Mouse (Mus musculus): Measurements from ENCODE around the gene Dyrk1a. TPM values are rescaled to one million over a fixed set of nuclear protein-coding genes. Genes with fewer than 3 reads are reported as not detected.

Dyrk1a gene
- total RNA-seq, 1 experiment = 33.2 TPM

- no peak overlapping the region for H3K27ac ChIP-seq (ENCODE audit: insufficient read depth, low read depth, low read length, poor library complexity, severe bottlenecking)
- in situ Hi-C loops (cut with MboI; ENCODE audit: low sequenced_read_pairs in 2 of 2, unreplicated experiment in 2 of 2) = no loop called here
Observed at GRCm38 (mm10) chr16:94717051-94717450, 147.2 kb downstream of the Dyrk1a start.

GRCm38 (mm10) chr16:94718919-94719318 is 149.1 kb downstream of the Dyrk1a start:
- no peak overlapping the region for H3K4me3 ChIP-seq (ENCODE audit: insufficient read depth in 1 of 2, low read depth in 1 of 2, low read length in 2 of 2, poor library complexity in 1 of 2, severe bottlenecking in 1 of 2)
- in situ Hi-C loops (cut with MboI; ENCODE audit: low sequenced_read_pairs in 2 of 2, unreplicated experiment in 2 of 2) = no loop called here
- no peaks in the 10 kb centered on the region for H3K9me3 ChIP-seq (ENCODE audit: control insufficient read depth, insufficient read depth, low read depth, low read length)
- H3K9ac ChIP-seq (ENCODE audit: insufficient read depth, low read depth, low read length, poor library complexity, severe bottlenecking) = no peak overlapping the region
- peaks cover 0 to 14% of the 10 kb centered on the region in 2 experiments; a peak in 1 of 4 replicates for H3K4me1 ChIP-seq (ENCODE audit: control insufficient read depth in 2 of 2, insufficient read depth in 2 of 2, low read length in 2 of 2, poor library complexity in 1 of 2)
- H3K36me3 ChIP-seq (ENCODE audit: control insufficient read depth, insufficient read depth, low read length, poor library complexity, severe bottlenecking) = no peaks in the 10 kb centered on the region
- no peak overlapping the region for H3K27ac ChIP-seq (ENCODE audit: insufficient read depth, low read depth, low read length, poor library complexity, severe bottlenecking)
- TF ChIP-seq MAFK (IDR thresholded peaks at IDR 0.05; ENCODE audit: insufficient read depth, low read depth, low read length) (no peak), ZC3H11A (IDR thresholded peaks at IDR 0.05; ENCODE audit: borderline replicate concordance, low read depth, low read length) (no peak), CHD2 (IDR thresholded peaks at IDR 0.05; ENCODE audit: low read depth, low read length) (no peak), HCFC1 (IDR thresholded peaks at IDR 0.05; ENCODE audit: borderline replicate concordance, insufficient read depth, low read length) (no peak), ZNF384 (IDR thresholded peaks at IDR 0.05; ENCODE audit: low read depth, low read length) (no peak)
- DNase-seq (ENCODE audit: low read depth, low spot score) = no peak

More at GRCm38 (mm10) chr16:94717051-94717450, 147.2 kb downstream of the Dyrk1a start:
- H3K4me1 ChIP-seq (ENCODE audit: control insufficient read depth in 2 of 2, insufficient read depth in 2 of 2, low read length in 2 of 2, poor library complexity in 1 of 2) = peaks cover 0 to 9% of the 10 kb centered on the region in 2 experiments; a peak in 1 of 4 replicates
- H3K9ac ChIP-seq (ENCODE audit: insufficient read depth, low read depth, low read length, poor library complexity, severe bottlenecking) = no peak overlapping the region
- no peaks in the 10 kb centered on the region for H3K9me3 ChIP-seq (ENCODE audit: control insufficient read depth, insufficient read depth, low read depth, low read length)
- no peaks in the 10 kb centered on the region for H3K36me3 ChIP-seq (ENCODE audit: control insufficient read depth, insufficient read depth, low read length, poor library complexity, severe bottlenecking)
- no peak for TF ChIP-seq HCFC1 (IDR thresholded peaks at IDR 0.05; ENCODE audit: borderline replicate concordance, insufficient read depth, low read length)
- TF ChIP-seq ZC3H11A (IDR thresholded peaks at IDR 0.05; ENCODE audit: borderline replicate concordance, low read depth, low read length) = no peak
- no peak for TF ChIP-seq ZNF384 (IDR thresholded peaks at IDR 0.05; ENCODE audit: low read depth, low read length)
- no peak for TF ChIP-seq CHD2 (IDR thresholded peaks at IDR 0.05; ENCODE audit: low read depth, low read length)
- no peak for TF ChIP-seq MAFK (IDR thresholded peaks at IDR 0.05; ENCODE audit: insufficient read depth, low read depth, low read length)
- no peak overlapping the region for H3K4me3 ChIP-seq (ENCODE audit: insufficient read depth in 1 of 2, low read depth in 1 of 2, low read length in 2 of 2, poor library complexity in 1 of 2, severe bottlenecking in 1 of 2)
- no peak for DNase-seq (ENCODE audit: low read depth, low spot score)

GRCm38 (mm10) chr16:94719488-94719887 is 149.7 kb downstream of the Dyrk1a start:
- TF ChIP-seq ZC3H11A (IDR thresholded peaks at IDR 0.05; ENCODE audit: borderline replicate concordance, low read depth, low read length) (no peak), HCFC1 (IDR thresholded peaks at IDR 0.05; ENCODE audit: borderline replicate concordance, insufficient read depth, low read length) (no peak), MAFK (IDR thresholded peaks at IDR 0.05; ENCODE audit: insufficient read depth, low read depth, low read length) (no peak), ZNF384 (IDR thresholded peaks at IDR 0.05; ENCODE audit: low read depth, low read length) (no peak), CHD2 (IDR thresholded peaks at IDR 0.05; ENCODE audit: low read depth, low read length) (no peak)
- DNase-seq (ENCODE audit: low read depth, low spot score) = no peak
- Histone ChIP-seq H3K9me3 (ENCODE audit: control insufficient read depth, insufficient read depth, low read depth, low read length) (no peaks in the 10 kb centered on the region), H3K36me3 (ENCODE audit: control insufficient read depth, insufficient read depth, low read length, poor library complexity, severe bottlenecking) (no peaks in the 10 kb centered on the region), H3K4me3 (ENCODE audit: insufficient read depth in 1 of 2, low read depth in 1 of 2, low read length in 2 of 2, poor library complexity in 1 of 2, severe bottlenecking in 1 of 2) (no peak overlapping the region), H3K9ac (ENCODE audit: insufficient read depth, low read depth, low read length, poor library complexity, severe bottlenecking) (no peak overlapping the region), H3K27ac (ENCODE audit: insufficient read depth, low read depth, low read length, poor library complexity, severe bottlenecking) (no peak overlapping the region), H3K4me1 (ENCODE audit: control insufficient read depth in 2 of 2, insufficient read depth in 2 of 2, low read length in 2 of 2, poor library complexity in 1 of 2) (peaks cover 0 to 11% of the 10 kb centered on the region in 2 experiments; a peak in 1 of 4 replicates)
- in situ Hi-C loops (cut with MboI; ENCODE audit: low sequenced_read_pairs in 2 of 2, unreplicated experiment in 2 of 2) = no loop called here

GRCm38 (mm10) chr16:94720476-94721153 is 150.8 kb downstream of the Dyrk1a start:
- Histone ChIP-seq H3K4me1 (ENCODE audit: control insufficient read depth in 2 of 2, insufficient read depth in 2 of 2, low read length in 2 of 2, poor library complexity in 1 of 2) (peaks cover 0 to 10% of the 10 kb centered on the region in 2 experiments; a peak in 1 of 4 replicates), H3K4me3 (ENCODE audit: insufficient read depth in 1 of 2, low read depth in 1 of 2, low read length in 2 of 2, poor library complexity in 1 of 2, severe bottlenecking in 1 of 2) (no peak overlapping the region), H3K9ac (ENCODE audit: insufficient read depth, low read depth, low read length, poor library complexity, severe bottlenecking) (no peak overlapping the region), H3K27ac (ENCODE audit: insufficient read depth, low read depth, low read length, poor library complexity, severe bottlenecking) (no peak overlapping the region), H3K36me3 (ENCODE audit: control insufficient read depth, insufficient read depth, low read length, poor library complexity, severe bottlenecking) (no peaks in the 10 kb centered on the region), H3K9me3 (ENCODE audit: control insufficient read depth, insufficient read depth, low read depth, low read length) (no peaks in the 10 kb centered on the region)
- TF ChIP-seq ZNF384 (IDR thresholded peaks at IDR 0.05; ENCODE audit: low read depth, low read length) = no peak
- no peak for TF ChIP-seq ZC3H11A (IDR thresholded peaks at IDR 0.05; ENCODE audit: borderline replicate concordance, low read depth, low read length)
- TF ChIP-seq HCFC1 (IDR thresholded peaks at IDR 0.05; ENCODE audit: borderline replicate concordance, insufficient read depth, low read length) = no peak
- TF ChIP-seq MAFK (IDR thresholded peaks at IDR 0.05; ENCODE audit: insufficient read depth, low read depth, low read length) = no peak
- no peak for TF ChIP-seq CHD2 (IDR thresholded peaks at IDR 0.05; ENCODE audit: low read depth, low read length)
- DNase-seq (ENCODE audit: low read depth, low spot score) = no peak
- in situ Hi-C loops (cut with MboI; ENCODE audit: low sequenced_read_pairs in 2 of 2, unreplicated experiment in 2 of 2) = no loop called here
